Mouse (Mus musculus) neural tube, embryonic 10.5 days (tissue): ENCODE measurements around the gene Opcml.
A peak's percentile ranks its signal among the peaks of the same experiment; 100 is the strongest.

ENCODE experiments used
- DNase-seq: peaks from one replicate; pipeline ENCODE4 v3.0.0-alpha.2; 2017; ENCODE audit warnings: low spot score; ENCODE audit errors: extremely low spot score

The Opcml gene

GRCm38 (mm10) chr9:27790725-27791638 is at the start of gene Opcml:
TSS of gene Opcml (plus strand) at chr9:27790775.
- DNase-seq, result peak; percentile 58

GRCm38 (mm10) chr9:27758709-27759108 is 31.9 kb upstream of the Opcml start:
- DNase-seq, result no peak

DNA sequence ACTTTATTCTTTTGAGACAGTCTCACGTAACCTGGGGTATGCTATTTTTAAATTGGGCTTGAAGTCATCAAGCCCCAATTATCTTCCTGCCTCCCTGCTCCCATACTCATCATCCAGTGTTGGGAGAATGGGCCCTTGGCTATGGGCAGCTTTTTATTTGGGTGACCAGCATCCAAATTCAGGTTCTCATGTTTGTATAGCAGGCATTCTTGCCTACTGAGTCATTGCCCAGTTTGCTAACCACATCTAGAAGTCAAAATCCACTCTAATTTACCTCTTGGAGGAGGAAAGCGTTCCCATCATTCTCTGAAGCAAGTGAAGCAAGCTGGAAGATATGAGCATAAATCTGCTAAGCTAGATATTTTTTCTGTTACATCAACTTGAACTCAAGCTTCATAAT is 29.4 kb upstream of the Opcml start:
- no peak for DNase-seq

DNA sequence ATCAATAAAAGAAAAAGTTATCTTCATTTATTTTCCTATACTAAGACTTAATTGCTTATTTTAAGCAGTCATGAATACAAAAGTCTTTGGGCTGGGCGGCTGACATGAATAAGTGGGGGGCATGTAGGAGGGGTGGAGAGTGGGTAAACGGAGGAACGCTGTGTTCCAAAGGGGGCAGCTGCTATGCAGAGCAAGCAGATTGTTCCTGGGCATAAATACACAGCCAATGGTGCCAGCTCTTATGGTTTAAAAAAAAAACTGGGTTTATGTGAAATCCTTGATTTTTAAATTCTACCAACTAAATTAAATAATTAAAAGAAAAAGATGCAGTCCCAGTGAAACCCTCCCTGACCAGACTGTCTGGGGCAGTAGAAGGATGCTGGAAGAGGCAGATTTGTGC is 24.1 kb upstream of the Opcml start:
- DNase-seq, result no peak

- no peak for DNase-seq
Observed at GRCm38 (mm10) chr9:27767196-27767900, 23.2 kb upstream of the Opcml start.

GRCm38 (mm10) chr9:27768788-27769187 is 21.8 kb upstream of the Opcml start:
- DNase-seq, result no peak

- no peak for DNase-seq
Observed at GRCm38 (mm10) chr9:27781291-27781993, 9.1 kb upstream of the Opcml start.

GRCm38 (mm10) chr9:27781994-27782337 is 8.6 kb upstream of the Opcml start:
- DNase-seq, result peak; percentile 22

DNA sequence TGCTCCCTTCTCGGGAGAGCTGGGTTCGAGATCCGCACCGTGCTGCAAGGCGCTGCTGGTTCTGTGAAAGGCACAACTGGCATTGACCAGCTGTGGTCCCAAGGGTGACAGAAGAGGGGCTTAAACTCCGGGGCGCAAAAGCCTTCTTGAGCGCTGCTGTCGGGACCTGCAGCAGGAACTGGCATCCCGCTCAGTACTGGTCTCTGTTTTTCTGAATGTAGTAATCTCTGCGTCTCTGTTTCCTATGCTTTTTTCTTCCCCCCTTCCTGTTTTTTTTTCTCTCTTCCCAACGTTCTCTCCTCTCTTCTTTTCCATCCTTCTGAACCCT is 1.0 kb downstream of the Opcml start:
- DNase-seq, result no peak

DNA sequence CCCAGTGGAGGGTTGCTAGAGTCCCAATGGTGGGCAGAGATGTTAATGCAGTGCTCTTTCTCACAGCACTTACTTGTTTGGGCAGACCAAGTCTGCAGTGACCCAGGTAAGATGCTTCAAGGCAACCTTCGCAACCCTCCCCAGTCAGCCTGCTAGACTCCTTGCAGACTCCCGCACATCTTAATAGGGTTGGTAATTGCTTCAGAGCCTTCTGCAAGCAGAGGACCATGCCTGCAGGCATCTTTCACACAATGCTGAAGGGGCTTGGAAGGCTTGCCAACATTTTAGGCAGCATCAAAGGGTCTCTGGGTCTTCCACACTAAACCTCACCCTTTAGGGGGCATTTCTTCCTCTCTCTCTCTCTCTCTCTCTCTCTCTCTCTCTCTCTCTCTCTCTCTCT is 1.7 kb downstream of the Opcml start:
- DNase-seq, result peak; percentile 14

GRCm38 (mm10) chr9:27792994-27793393 is 2.4 kb downstream of the Opcml start:
- no peak for DNase-seq

- DNase-seq, result no peak
Observed at GRCm38 (mm10) chr9:27796535-27796934, 6.0 kb downstream of the Opcml start.

- no peak for DNase-seq
Observed at GRCm38 (mm10) chr9:27800992-27801391, 10.4 kb downstream of the Opcml start.

- no peak for DNase-seq
Observed at GRCm38 (mm10) chr9:27801807-27802206, 11.2 kb downstream of the Opcml start.

GRCm38 (mm10) chr9:27802379-27802778 is 11.8 kb downstream of the Opcml start:
- no peak for DNase-seq

GRCm38 (mm10) chr9:27804461-27804860 is 13.9 kb downstream of the Opcml start:
- no peak for DNase-seq

DNA sequence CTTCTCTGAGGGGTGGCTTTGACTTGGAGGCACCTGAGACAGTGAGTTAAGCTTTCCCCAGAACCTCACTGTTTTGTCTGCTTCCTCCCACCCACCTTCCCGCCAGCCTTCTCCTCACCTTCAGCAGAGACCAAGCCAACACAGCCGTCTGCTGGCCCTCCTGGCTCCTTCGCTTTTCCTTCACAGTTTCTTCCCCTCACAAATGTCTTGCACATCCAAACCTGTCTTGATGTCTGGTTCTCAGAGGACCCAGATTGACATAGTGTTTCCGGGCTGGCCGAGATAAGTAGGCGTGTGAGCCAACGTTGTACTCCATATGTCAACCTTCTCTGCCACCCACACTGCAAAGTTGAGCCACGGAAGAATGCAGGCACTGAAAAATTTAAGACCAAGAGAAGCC is 19.2 kb downstream of the Opcml start:
- DNase-seq, result no peak

- no peak for DNase-seq
Observed at GRCm38 (mm10) chr9:27813207-27813790, 22.7 kb downstream of the Opcml start.

DNA sequence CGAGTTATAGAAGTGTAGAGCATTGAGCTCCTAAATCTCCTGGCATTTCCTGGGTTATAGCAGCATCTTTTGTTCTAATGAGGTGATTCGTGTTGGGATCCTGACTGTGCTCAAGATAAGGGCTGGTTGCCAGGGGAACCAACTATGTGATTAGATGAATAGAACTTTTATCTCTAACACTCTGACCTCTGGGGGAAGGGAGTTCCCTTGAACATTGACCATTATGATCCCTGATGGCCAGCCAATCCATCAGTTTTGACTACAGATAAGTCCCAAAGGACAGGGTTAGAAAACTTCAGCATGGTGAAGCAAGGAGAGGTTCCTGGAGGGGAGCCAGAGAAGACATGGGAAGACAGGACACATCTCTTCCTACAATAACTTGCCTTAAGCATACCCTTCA is 23.6 kb downstream of the Opcml start:
- no peak for DNase-seq

GRCm38 (mm10) chr9:27821197-27821596 is 30.6 kb downstream of the Opcml start:
- DNase-seq, result no peak

- no peak for DNase-seq
Observed at GRCm38 (mm10) chr9:27822681-27823080, 32.1 kb downstream of the Opcml start.

GRCm38 (mm10) chr9:27824424-27824823 is 33.8 kb downstream of the Opcml start:
- no peak for DNase-seq
